Mouse (Mus musculus) megakaryocyte, embryonic 14.5 days (primary cell): ENCODE data around the gene Cntn4.

ENCODE experiments used
- FLI1 ChIP-seq: IDR thresholded peaks from 2 replicates; pipeline ENCODE4 v1.6.1; 2012; ENCODE audit warnings: low read length, inconsistent platforms, mixed read lengths
- GATA1 ChIP-seq: IDR thresholded peaks from 3 replicates; pipeline ENCODE4 v1.6.1; 2012; ENCODE audit warnings: mixed read lengths, low read length, inconsistent platforms, borderline replicate concordance

DNA sequence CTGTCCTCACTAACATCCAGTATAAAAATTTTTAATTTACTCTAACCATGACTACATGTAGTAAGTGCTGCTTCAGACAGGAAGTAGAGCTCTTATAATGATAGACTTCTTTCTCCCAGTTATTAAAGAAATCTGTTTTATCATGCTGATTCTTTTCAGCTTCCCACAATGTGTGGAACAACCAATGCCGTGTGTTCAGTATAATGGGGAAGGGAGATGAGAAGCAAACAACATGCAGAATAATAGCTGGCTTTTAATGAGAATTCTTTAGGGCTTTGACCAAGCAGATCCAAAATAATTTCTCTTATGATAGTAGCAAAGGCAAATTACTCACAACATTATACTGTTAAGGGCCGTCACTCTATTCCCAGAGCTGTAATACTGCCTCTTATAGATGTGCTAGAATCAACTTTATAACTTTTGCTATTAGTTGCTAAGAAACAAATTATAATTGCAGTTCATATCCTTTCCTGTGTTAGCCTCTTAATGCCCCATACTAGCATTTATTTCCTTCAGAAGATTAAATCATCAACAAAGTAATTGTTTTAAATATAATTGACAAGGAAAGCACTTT, 710.5 kb downstream of the Cntn4 start:
- no peak for TF ChIP-seq GATA1
- no peak for TF ChIP-seq FLI1
